Mouse (Mus musculus) midbrain, embryonic 13.5 days (tissue): Measurements from ENCODE around the gene Sprr4. TPM values are rescaled to one million over a fixed set of nuclear protein-coding genes. Genes with fewer than 3 reads are reported as not detected.

Experiments
- ATAC-seq: fragments of 200-750 bp; cut with Nextera tagmentation; 2 replicates; pipeline ENCODE4 v1.8.0; 2017; ENCODE audit warnings: mild to moderate bottlenecking, moderate TSS enrichment, moderate library complexity
- H3K27ac ChIP-seq: fragments of 300-500 bp; sonication (generic); 2 replicates; pipeline ENCODE4 v1.5.1; 2015; ENCODE audit warnings: inconsistent platforms, mild to moderate bottlenecking, moderate library complexity
- H3K27me3 ChIP-seq: fragments of 300-500 bp; sonication (generic); 2 replicates; pipeline ENCODE4 v1.6.1; 2015; ENCODE audit warnings: mild to moderate bottlenecking, inconsistent platforms
- H3K36me3 ChIP-seq: fragments of 300-500 bp; sonication (generic); 2 replicates; pipeline ENCODE4 v1.6.1; 2015; ENCODE audit warnings: mild to moderate bottlenecking, inconsistent platforms
- H3K4me1 ChIP-seq: fragments of 300-500 bp; sonication (generic); replicated peaks from 2 replicates; pipeline ENCODE4 v1.6.1; 2015; ENCODE audit warnings: inconsistent platforms
- H3K4me2 ChIP-seq: fragments of 300-500 bp; sonication (generic); replicated peaks from 2 replicates; pipeline ENCODE4 v1.6.1; 2015; ENCODE audit warnings: moderate library complexity, mild to moderate bottlenecking, inconsistent platforms
- H3K4me3 ChIP-seq: fragments of 300-500 bp; sonication (generic); replicated peaks from 2 replicates; pipeline ENCODE4 v1.5.1; 2015; ENCODE audit warnings: mild to moderate bottlenecking, inconsistent platforms
- H3K9ac ChIP-seq: fragments of 300-500 bp; sonication (generic); replicated peaks from 2 replicates; pipeline ENCODE4 v1.6.1; 2015; ENCODE audit warnings: mild to moderate bottlenecking, inconsistent platforms
- H3K9me3 ChIP-seq: fragments of 300-500 bp; sonication (generic); 2 replicates; pipeline ENCODE4 v1.6.1; 2016; ENCODE audit warnings: mild to moderate bottlenecking, inconsistent platforms
- WGBS: fragments of 180-500 bp; shearing (Covaris S2); methylation state at CpG from one replicate; pipeline ENCODE4 v1.1.7; 2015; 5-methylcytosine and 5-hydroxymethylcytosine counted together
- polyA plus RNA-seq: library from polyadenylated mRNA; unstranded; fragments of >200 nt; fragmentation: Nextera tagmentation; extraction: Ambion mirVana; gene quantifications from 2 replicates; pipeline ENCODE4 v1.2.1, GENCODE M21; 2015

Sprr4 gene
- polyA plus RNA-seq, 1 experiment from 2014 or later, result not detected

DNA sequence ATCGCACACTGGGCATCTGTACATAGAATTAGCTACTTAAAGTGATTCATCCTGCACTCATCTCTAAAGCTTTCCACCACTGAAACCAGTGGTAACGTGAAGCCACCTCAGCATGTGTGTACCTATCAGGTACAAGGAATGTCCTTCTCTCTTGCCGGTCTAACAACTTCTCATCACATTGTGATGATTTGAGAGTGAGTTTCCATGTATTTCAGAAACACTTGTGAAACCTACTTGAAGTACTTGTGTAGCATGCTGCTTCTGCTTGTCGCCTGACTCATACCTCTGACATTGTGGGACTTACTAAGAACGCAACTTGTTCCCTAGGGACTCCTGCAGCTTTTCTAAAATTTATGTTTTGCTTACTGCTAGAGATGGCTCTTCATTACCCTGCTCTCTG lies 45.1 kb downstream of the Sprr4 start:
- 94% methylated on average over 5 of the region's 5 CpGs for WGBS

More for the DNA sequence above, 45.1 kb downstream of the Sprr4 start:
- Histone ChIP-seq H3K4me2 (no peak overlapping the region), H3K4me1 (no peaks in the 10 kb centered on the region), H3K36me3 (no peaks in the 10 kb centered on the region), H3K9ac (no peak overlapping the region), H3K9me3 (no peaks in the 10 kb centered on the region), H3K27ac (no peak overlapping the region), H3K27me3 (no peaks in the 10 kb centered on the region), H3K4me3 (no peak overlapping the region)
- no peak for ATAC-seq

Other genes starting within 250 kb of the Sprr4 start
- not detected in 2 replicates for gene Sprr2a3, start 215.1 kb downstream of the Sprr4 start, polyA plus RNA-seq
- gene Sprr2b, start 183.9 kb downstream of the Sprr4 start, polyA plus RNA-seq, result not detected in 2 replicates
- gene Sprr2d, start 161.4 kb downstream of the Sprr4 start, polyA plus RNA-seq, result not detected in 2 replicates
- gene Sprr2e, start 148.3 kb downstream of the Sprr4 start, polyA plus RNA-seq, result not detected in 2 replicates
- gene Sprr2f, start 135.3 kb downstream of the Sprr4 start, polyA plus RNA-seq, result not detected in 2 replicates
- gene Sprr2h, start 114.8 kb downstream of the Sprr4 start, polyA plus RNA-seq, result not detected in 2 replicates
- gene Sprr2i, start 92.5 kb downstream of the Sprr4 start, polyA plus RNA-seq, result not detected in 2 replicates
- not detected in 2 replicates for gene Sprr2j-ps, start 82.4 kb downstream of the Sprr4 start, polyA plus RNA-seq
- 9.8 and 12.0 TPM in 2 replicates for gene Gm9774, start 71.1 kb downstream of the Sprr4 start, polyA plus RNA-seq
- gene Sprr2k, start 67.9 kb downstream of the Sprr4 start, polyA plus RNA-seq, result not detected in 2 replicates
- gene Sprr1b, start 61.7 kb downstream of the Sprr4 start, polyA plus RNA-seq, result not detected in 2 replicates
- gene Sprr3, start 41.8 kb downstream of the Sprr4 start, polyA plus RNA-seq, result not detected in 2 replicates
- gene Sprr1a, start 14.6 kb downstream of the Sprr4 start, polyA plus RNA-seq, result not detected in 2 replicates
- gene 2310046K23Rik, start 34.0 kb upstream of the Sprr4 start, polyA plus RNA-seq, result not detected in 2 replicates
- not detected in 2 replicates for gene Ivl, start 73.2 kb upstream of the Sprr4 start, polyA plus RNA-seq
- not detected in 2 replicates for gene Smcp, start 88.5 kb upstream of the Sprr4 start, polyA plus RNA-seq
- not detected in 2 replicates for gene 2210017I01Rik, start 107.0 kb upstream of the Sprr4 start, polyA plus RNA-seq
- gene Lce6a, start 121.2 kb upstream of the Sprr4 start, polyA plus RNA-seq, result not detected in 2 replicates
- gene Lce1a1, start 147.8 kb upstream of the Sprr4 start, polyA plus RNA-seq, result not detected in 2 replicates
- not detected in 2 replicates for gene Lce1b, start 156.4 kb upstream of the Sprr4 start, polyA plus RNA-seq
- not detected in 2 replicates for gene Lce1a2, start 169.8 kb upstream of the Sprr4 start, polyA plus RNA-seq
- gene Lce1c, start 178.8 kb upstream of the Sprr4 start, polyA plus RNA-seq, result not detected in 2 replicates
- not detected in 2 replicates for gene Lce1d, start 186.7 kb upstream of the Sprr4 start, polyA plus RNA-seq
- not detected in 2 replicates for gene Lce1e, start 208.6 kb upstream of the Sprr4 start, polyA plus RNA-seq
- gene Lce1f, start 219.9 kb upstream of the Sprr4 start, polyA plus RNA-seq, result not detected in 2 replicates
- gene Gm38119, start 238.6 kb upstream of the Sprr4 start, polyA plus RNA-seq, result not detected in 2 replicates